11 mouse cellular contexts compared by ENCODE assay signal in genomic region chr6:88800735-88801134, GRCm38 (mm10). TPM values are rescaled to one million over a fixed set of nuclear protein-coding genes. Genes with fewer than 3 reads are reported as not detected.
DNase-seq lines count a peak whose midpoint lies in the region; ATAC-seq lines count a peak whose summit lies in the region.
"Had no signal": no experiment of that assay in that cellular context is flagged by ENCODE, and none has a peak within 500 bp of the region (broad histone marks: within the 10 kb centered on the region; RNA-seq: fewer than 3 reads in every experiment).

No protein-coding gene starts in this region.

- no peak overlapping the region for H3K27ac ChIP-seq in forebrain, embryonic 11.5 days (ENCODE audit: low read depth, low read length)
- no peak overlapping the region; the same call in 1 of the 2 replicates for H3K27ac ChIP-seq in forebrain, embryonic 10.5 days
- no peak overlapping the region for H3K27ac ChIP-seq in kidney, embryonic 14.5 days (ENCODE audit: low read depth, low read length)
- H3K27ac ChIP-seq in heart, embryonic 15.5 days = peak overlapping the region; percentile 18; the same call in 1 of the 2 replicates
- H3K27ac ChIP-seq: limb, embryonic 12.5 days; macrophage had no signal

- no peaks in the 10 kb centered on the region for H3K27me3 ChIP-seq in forebrain, embryonic 11.5 days (ENCODE audit: control insufficient read depth, insufficient read depth, low read length)
- H3K27me3 ChIP-seq in forebrain, embryonic 10.5 days (ENCODE audit: poor library complexity, severe bottlenecking) = no peaks in the 10 kb centered on the region
- no peaks in the 10 kb centered on the region for H3K27me3 ChIP-seq in kidney, embryonic 14.5 days (ENCODE audit: control insufficient read depth, insufficient read depth, low read length)
- H3K27me3 ChIP-seq in heart, embryonic 15.5 days = no peaks in the 10 kb centered on the region
- H3K27me3 ChIP-seq: limb, embryonic 12.5 days had no signal

- no peaks in the 10 kb centered on the region for H3K36me3 ChIP-seq in forebrain, embryonic 11.5 days (ENCODE audit: control insufficient read depth, insufficient read depth, low read length)
- H3K36me3 ChIP-seq in forebrain, embryonic 10.5 days (replicated peaks) = no peaks in the 10 kb centered on the region
- H3K36me3 ChIP-seq in kidney, embryonic 14.5 days (ENCODE audit: control insufficient read depth, insufficient read depth, low read length) = no peaks in the 10 kb centered on the region
- H3K36me3 ChIP-seq in heart, embryonic 15.5 days = no peaks in the 10 kb centered on the region
- H3K36me3 ChIP-seq: limb, embryonic 12.5 days had no signal

- DNase-seq in forebrain, embryonic 11.5 days (ENCODE audit: low spot score) = peak; percentile 47
- DNase-seq in forebrain, embryonic 10.5 days (ENCODE audit: extremely low spot score, low spot score) = no peak
- DNase-seq in kidney, postnatal 4 days = no peak
- peak; percentile 98 for DNase-seq in cerebellum, adult 11-12 months
- no peak for DNase-seq in retina, embryonic 14.5 days (ENCODE audit: low spot score)
- no peak for DNase-seq in frontal cortex, postnatal 14 days (ENCODE audit: low spot score in 2 of 2)
- DNase-seq: kidney, postnatal 25 days had no signal

- no peaks in the 10 kb centered on the region for H3K4me1 ChIP-seq in forebrain, embryonic 11.5 days (replicated peaks; ENCODE audit: control insufficient read depth, insufficient read depth, low read length)
- H3K4me1 ChIP-seq in forebrain, embryonic 10.5 days = peaks cover 12% of the 10 kb centered on the region; the same call in 1 of the 2 replicates
- 0 out of 2 replicates have a peak, but pooled peaks cover 3% of the 10 kb centered on the region for H3K4me1 ChIP-seq in kidney, embryonic 14.5 days (ENCODE audit: control insufficient read depth, insufficient read depth, low read length)
- peaks cover 27% of the 10 kb centered on the region for H3K4me1 ChIP-seq in heart, embryonic 15.5 days (replicated peaks)

- no peak overlapping the region for H3K4me3 ChIP-seq in forebrain, embryonic 11.5 days (ENCODE audit: low read depth, low read length)
- H3K4me3 ChIP-seq in forebrain, embryonic 10.5 days = no peak overlapping the region
- no peak overlapping the region for H3K4me3 ChIP-seq in kidney, embryonic 14.5 days (ENCODE audit: low read length)
- no peak overlapping the region for H3K4me3 ChIP-seq in heart, embryonic 15.5 days
- H3K4me3 ChIP-seq: limb, embryonic 12.5 days had no signal

- no peak overlapping the region for H3K9ac ChIP-seq in forebrain, embryonic 11.5 days (ENCODE audit: low read length)
- no peak overlapping the region for H3K9ac ChIP-seq in kidney, embryonic 14.5 days (ENCODE audit: low read depth, low read length)
- no peak overlapping the region for H3K9ac ChIP-seq in heart, embryonic 15.5 days
- H3K9ac ChIP-seq: limb, embryonic 12.5 days had no signal

- no peak overlapping the region for H3K4me2 ChIP-seq in forebrain, embryonic 11.5 days (ENCODE audit: low read depth, low read length, severe bottlenecking)
- no peak overlapping the region for H3K4me2 ChIP-seq in kidney, embryonic 14.5 days (replicated peaks; ENCODE audit: low read depth, low read length)
- no peak overlapping the region for H3K4me2 ChIP-seq in heart, embryonic 15.5 days
- H3K4me2 ChIP-seq: limb, embryonic 12.5 days had no signal

- no peak for ATAC-seq in forebrain, embryonic 11.5 days (replicated peaks; ENCODE audit: low FRiP score)
- 0 out of 2 replicates have a peak, but pooled peaks have one; percentile 20 for ATAC-seq in kidney, embryonic 14.5 days (ENCODE audit: low FRiP score, low TSS enrichment)
- ATAC-seq in heart, embryonic 15.5 days (replicated peaks; ENCODE audit: insufficient number of reproducible peaks, insufficient read depth, low FRiP score, low read depth) = peak; percentile 12

- no peaks in the 10 kb centered on the region for H3K9me3 ChIP-seq in forebrain, embryonic 11.5 days (ENCODE audit: control insufficient read depth, low read length)
- no peaks in the 10 kb centered on the region for H3K9me3 ChIP-seq in forebrain, embryonic 10.5 days
- no peaks in the 10 kb centered on the region for H3K9me3 ChIP-seq in kidney, embryonic 14.5 days (ENCODE audit: control insufficient read depth, low read length)
- no peaks in the 10 kb centered on the region for H3K9me3 ChIP-seq in heart, embryonic 15.5 days (replicated peaks)
- H3K9me3 ChIP-seq: limb, embryonic 12.5 days had no signal

- WGBS in forebrain, embryonic 11.5 days = 73% methylated on average over 3 of the region's 3 CpGs
- 63% methylated on average over 3 of the region's 3 CpGs for WGBS in forebrain, embryonic 10.5 days
- 27% methylated on average over 3 of the region's 3 CpGs for WGBS in kidney, embryonic 14.5 days
- 18% methylated on average over 3 of the region's 3 CpGs for WGBS in heart, embryonic 15.5 days

RNA-seq across cellular contexts. Expression of gene Abtb1, which starts 41.0 kb away (rescaled TPM):
- 14.4 and 15.3 TPM in 2 replicates for polyA plus RNA-seq in forebrain, embryonic 11.5 days (2014; fragmentation: Nextera tagmentation; extraction: Ambion mirVana)
- polyA plus RNA-seq in forebrain, embryonic 10.5 days (2016; fragmentation: Nextera tagmentation; extraction: Ambion mirVana) = 20.8 and 21.5 TPM in 2 replicates
- polyA plus RNA-seq in kidney, embryonic 14.5 days (2014; fragmentation: Nextera tagmentation; extraction: Ambion mirVana) = 24.8 and 27.1 TPM in 2 replicates
- polyA plus RNA-seq in heart, embryonic 15.5 days (2015; fragmentation: Nextera tagmentation; extraction: Ambion mirVana) = 21.7 and 27.3 TPM in 2 replicates

Comparison
In these comparisons a context has a peak if more than half of its experiments do, and no peak if none do; other contexts are left out.
1. DNase-seq: peak in forebrain, embryonic 11.5 days (single experiment) and cerebellum, adult 11-12 months (single experiment); none in forebrain, embryonic 10.5 days (single experiment), kidney, postnatal 4 days (0 of 2), retina, embryonic 14.5 days (single experiment) and frontal cortex, postnatal 14 days (0 of 2).